Comparison of ENCODE assay signal across 28 mouse cellular contexts in genomic region chr10:63168124-63168523, GRCm38 (mm10). TPM values are rescaled to one million over a fixed set of nuclear protein-coding genes. Genes with fewer than 3 reads are reported as not detected.
"Had no signal": no experiment of that assay in that cellular context is flagged by ENCODE, and none has a peak within 500 bp of the region (broad histone marks: within the 10 kb centered on the region; RNA-seq: fewer than 3 reads in every experiment).

No protein-coding gene starts in this region.

- DNase-seq: gastrocnemius, adult 2 months; gastrocnemius, postnatal 14 days; gastrocnemius, postnatal 36 days; heart, adult 2 months; heart, postnatal 10 days; heart, postnatal 4 days; kidney, adult 18-20 months; kidney, adult 8-10 months; kidney, postnatal 10 days; kidney, postnatal 25 days; kidney, postnatal 4 days; liver; liver, embryonic 13.5 days had no signal

- H3K4me3 ChIP-seq: gastrocnemius, adult 2 months; heart, adult 2 months; heart, embryonic 12.5 days; hindbrain, embryonic 10.5 days; hindbrain, embryonic 12.5 days; intestine, embryonic 15.5 days; layer of hippocampus, adult 2 months; left cerebral cortex, adult 2 months; limb, embryonic 10.5 days; limb, embryonic 12.5 days; liver, embryonic 13.5 days; liver, embryonic 15.5 days had no signal

- H3K4me1 ChIP-seq: heart, embryonic 12.5 days; hindbrain, embryonic 10.5 days; hindbrain, embryonic 12.5 days; intestine, embryonic 15.5 days; limb, embryonic 10.5 days; limb, embryonic 12.5 days had no signal

- H3K36me3 ChIP-seq: heart, embryonic 12.5 days; hindbrain, embryonic 10.5 days; hindbrain, embryonic 12.5 days; intestine, embryonic 15.5 days; limb, embryonic 10.5 days; limb, embryonic 12.5 days; liver, embryonic 13.5 days; liver, embryonic 15.5 days had no signal

- H3K4me2 ChIP-seq: heart, embryonic 12.5 days; hindbrain, embryonic 12.5 days; hindbrain, embryonic 14.5 days; intestine, embryonic 15.5 days; limb, embryonic 12.5 days; liver, embryonic 11.5 days; liver, embryonic 13.5 days; liver, embryonic 15.5 days had no signal

- ATAC-seq: hindbrain, embryonic 16.5 days; inflammation-experienced regulatory T-cells, adult 6 months; intestine, embryonic 15.5 days; intestine, postnatal 0 days had no signal

- H3K27me3 ChIP-seq: heart, embryonic 12.5 days; hindbrain, embryonic 12.5 days; intestine, embryonic 15.5 days; limb, embryonic 12.5 days; liver, embryonic 13.5 days; liver, embryonic 15.5 days had no signal

- H3K9ac ChIP-seq: heart, embryonic 12.5 days; hindbrain, embryonic 12.5 days; hindbrain, embryonic 14.5 days; intestine, embryonic 15.5 days; limb, embryonic 12.5 days; liver, embryonic 13.5 days; liver, embryonic 15.5 days had no signal

- H3K9me3 ChIP-seq: heart, embryonic 12.5 days; hindbrain, embryonic 10.5 days; hindbrain, embryonic 12.5 days; intestine, embryonic 15.5 days; limb, embryonic 10.5 days; limb, embryonic 12.5 days; liver, embryonic 13.5 days; liver, embryonic 15.5 days had no signal

- H3K27ac ChIP-seq: gastrocnemius, adult 2 months; heart, adult 2 months; hindbrain, embryonic 10.5 days; hindbrain, embryonic 12.5 days; hindbrain, embryonic 14.5 days; intestine, embryonic 15.5 days; layer of hippocampus, adult 2 months; limb, embryonic 10.5 days; limb, embryonic 12.5 days; liver, embryonic 13.5 days; liver, embryonic 15.5 days had no signal

RNA-seq across cellular contexts. Expression of gene Mypn, which starts 35.6 kb away (rescaled TPM):
- polyA plus RNA-seq: inflammation-experienced regulatory T-cells, adult 6 months; kidney, embryonic 14.5 days had no signal
